Mouse (Mus musculus) CD4-positive, CD25-positive, alpha-beta regulatory T cell, adult 2 months (primary cell): ENCODE data around the gene Hist1h3h.

ENCODE experiments used
- DNase-seq: peaks from one replicate; pipeline ENCODE4 v3.0.0-alpha.2; 2012; ENCODE audit warnings: low read depth, low spot score

The Hist1h3h gene

GRCm38 (mm10) chr13:21727948-21728572, 10.6 kb downstream of the Hist1h3h start:
- DNase-seq: no peak

DNA sequence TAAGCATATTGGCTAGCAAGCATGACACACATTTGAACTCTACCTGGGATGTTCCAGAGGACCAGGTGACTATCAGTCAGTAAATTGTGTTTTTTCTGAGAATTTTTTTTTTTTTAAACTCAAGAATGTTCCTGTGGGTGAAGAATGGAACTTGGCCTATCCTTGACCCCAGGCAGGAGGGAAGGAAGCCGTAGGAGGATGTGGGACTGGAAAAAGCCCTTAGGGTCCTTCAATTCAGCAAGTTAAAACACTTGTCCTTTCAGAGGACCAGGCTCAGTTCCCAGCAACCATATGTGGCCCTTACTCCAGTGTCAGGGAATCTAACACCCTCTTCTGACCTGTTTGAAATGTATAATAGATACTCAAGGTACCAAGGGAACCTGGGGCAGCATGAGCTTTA, 12.1 kb downstream of the Hist1h3h start:
- DNase-seq: no peak

DNA sequence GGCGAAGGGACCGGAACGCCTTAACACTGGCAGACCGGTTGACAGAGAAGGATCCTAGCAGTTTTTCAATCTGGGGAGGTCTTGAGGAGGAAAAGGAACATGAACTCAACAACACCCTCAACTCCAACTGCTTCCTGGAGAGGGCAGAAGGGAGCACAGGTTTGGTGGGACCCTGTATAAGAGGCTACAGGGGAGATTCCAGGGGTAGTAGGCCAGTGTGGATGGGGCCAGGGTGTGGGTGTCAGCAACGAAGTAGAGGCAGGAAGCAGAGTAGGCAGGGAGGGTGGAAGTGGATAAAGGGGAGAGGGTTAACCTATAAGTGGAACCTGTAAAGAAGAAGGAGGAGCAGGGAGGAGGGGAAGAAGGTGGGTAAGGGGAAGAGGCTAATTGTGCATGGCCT, 16.0 kb downstream of the Hist1h3h start:
- DNase-seq: peak; percentile 20

DNA sequence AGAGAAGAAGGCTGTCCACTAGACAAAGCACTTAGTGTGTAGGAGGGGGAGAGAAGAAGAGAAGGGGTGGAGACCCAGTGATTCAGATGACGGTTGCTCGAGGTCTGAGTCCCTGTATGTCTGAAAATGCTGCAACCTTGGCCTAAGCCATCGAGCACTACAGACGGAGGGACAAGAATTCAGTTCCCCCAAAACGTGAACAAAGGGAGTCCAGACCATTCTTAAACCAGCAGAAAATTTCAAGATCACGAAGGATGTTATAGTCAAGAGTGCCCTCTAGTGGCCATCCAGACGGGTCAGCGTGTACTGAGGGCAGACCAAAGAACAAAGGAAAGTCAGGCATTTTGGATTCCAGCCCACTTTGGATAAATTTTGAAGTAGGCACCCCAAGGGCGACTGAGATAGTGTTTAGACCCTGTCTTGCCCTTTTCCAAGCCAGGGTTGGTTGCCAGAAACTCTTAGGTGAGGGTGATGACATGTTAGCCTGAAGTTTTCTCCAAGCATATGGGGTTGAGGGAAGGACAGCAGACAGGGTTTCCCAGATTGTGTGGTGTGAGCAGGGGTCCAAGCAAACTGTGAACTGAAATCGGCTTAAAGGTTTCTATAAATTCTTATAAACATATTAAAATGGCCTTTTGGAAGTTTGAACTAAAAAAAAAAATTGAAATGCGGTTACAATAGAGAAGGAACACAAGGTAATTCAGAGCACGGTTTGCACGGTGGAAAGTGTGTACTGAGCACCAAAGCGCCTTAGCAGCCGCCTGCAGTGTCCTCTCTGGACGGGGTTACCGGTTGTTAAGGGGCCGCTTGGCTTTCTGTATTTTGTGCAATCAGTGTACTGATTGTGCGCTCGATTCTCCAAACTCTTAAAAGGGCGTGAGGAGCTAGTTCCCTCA, 16.8 kb downstream of the Hist1h3h start:
- peak; percentile 86 for DNase-seq

DNA sequence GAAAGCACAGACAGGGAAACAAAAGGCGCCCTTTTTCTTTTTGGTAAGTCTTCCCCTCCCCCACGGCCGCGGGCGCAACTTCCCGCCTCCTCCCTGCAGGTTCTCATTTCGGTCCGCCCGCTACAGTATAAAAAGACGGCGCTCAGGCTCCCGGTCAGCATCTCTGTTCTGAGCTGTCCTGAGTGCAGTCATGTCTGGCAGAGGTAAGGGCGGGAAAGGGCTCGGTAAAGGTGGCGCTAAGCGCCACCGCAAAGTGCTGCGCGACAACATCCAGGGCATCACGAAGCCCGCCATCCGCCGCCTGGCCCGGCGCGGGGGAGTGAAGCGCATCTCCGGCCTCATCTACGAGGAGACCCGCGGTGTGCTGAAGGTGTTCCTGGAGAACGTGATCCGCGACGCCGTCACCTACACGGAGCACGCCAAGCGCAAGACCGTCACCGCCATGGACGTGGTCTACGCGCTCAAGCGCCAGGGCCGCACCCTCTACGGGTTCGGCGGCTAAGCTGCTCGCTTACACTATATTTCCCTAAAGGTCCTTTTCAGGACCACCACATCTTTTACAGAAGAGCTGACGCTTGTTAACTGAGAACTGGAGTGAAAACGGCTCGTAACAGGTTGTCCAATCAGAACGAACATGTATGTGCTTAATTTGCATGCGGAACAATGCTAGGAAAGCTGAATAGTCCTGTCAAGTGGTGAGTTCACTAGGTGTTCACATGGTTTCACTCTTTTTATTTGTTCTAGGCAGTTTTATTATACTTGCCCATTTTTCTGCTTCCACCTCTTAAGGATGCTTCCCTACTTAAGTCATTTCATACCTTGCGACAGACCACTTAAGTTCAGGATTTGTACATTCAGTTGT, 17.7 kb downstream of the Hist1h3h start, which contains the start of gene Hist1h4j:
Gene Hist1h4j (plus strand): TSS at position 159 of the 862 bp plus-strand sequence.
- peak; percentile 80 for DNase-seq

- no peak for DNase-seq
Measured at GRCm38 (mm10) chr13:21745006-21745405, 27.5 kb downstream of the Hist1h3h start.

DNA sequence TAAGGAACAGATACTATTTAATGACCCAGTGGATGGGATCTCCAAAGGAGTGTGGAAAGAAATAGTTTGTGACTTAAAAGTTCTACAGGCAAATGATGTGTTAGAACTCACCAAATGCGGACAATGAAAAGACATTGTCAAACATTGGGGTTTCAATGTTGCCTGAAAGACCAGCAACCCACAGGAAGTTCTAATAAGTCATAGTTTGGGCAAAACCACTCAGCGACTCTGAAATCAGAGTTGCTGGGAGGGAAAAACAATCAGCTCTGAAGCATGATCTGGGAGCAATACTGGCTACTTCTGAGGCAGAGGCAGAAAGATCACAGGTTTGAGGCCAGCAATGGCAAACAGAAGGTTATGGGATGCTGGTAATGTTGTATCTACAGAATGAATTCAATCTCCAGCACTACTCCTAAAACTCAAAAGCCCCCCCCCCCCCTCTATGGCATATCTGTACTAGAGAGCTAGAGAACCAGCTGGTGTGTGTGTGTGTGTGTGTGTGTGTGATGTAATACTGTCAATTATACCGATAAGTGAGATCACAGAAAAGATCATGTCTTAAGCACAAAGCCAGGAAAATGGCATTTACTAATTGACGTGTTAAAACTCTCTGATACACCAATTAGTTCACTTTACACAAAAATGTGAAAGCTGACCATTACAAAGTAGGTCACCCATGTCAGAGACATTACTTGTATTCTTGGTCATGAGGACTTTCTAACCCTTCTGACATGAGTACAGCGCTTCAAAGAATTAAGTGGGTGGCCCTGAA, 32.1 kb downstream of the Hist1h3h start:
- DNase-seq: peak; percentile 44

- peak; percentile 88 for DNase-seq
Measured at GRCm38 (mm10) chr13:21750159-21751017, 32.9 kb downstream of the Hist1h3h start, which contains the start of gene Hist1h4k. TSS of gene Hist1h4k (minus strand) at chr13:21750505.

- no peak for DNase-seq
Measured at GRCm38 (mm10) chr13:21751417-21751816, 34.0 kb downstream of the Hist1h3h start.

DNA sequence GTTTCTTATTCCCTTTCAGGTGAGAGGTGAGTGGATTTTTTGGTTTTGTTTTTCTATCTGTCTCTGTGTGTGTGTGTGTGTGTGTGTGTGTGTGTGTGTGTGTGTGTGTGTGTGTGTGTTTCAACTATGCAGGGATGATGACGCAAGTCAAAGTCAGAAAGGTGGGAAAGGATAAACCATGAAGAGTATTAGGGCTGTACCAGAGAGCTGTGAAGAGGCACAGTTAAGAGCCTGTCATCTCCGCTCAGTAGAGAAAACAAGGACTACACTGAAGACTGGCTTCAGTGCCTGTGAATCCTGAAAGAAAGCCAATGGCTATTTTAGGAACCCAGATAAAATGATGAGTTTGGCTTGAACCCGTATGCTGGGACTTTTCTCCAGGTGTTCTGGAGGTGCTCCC, 34.4 kb downstream of the Hist1h3h start:
- no peak for DNase-seq

DNA sequence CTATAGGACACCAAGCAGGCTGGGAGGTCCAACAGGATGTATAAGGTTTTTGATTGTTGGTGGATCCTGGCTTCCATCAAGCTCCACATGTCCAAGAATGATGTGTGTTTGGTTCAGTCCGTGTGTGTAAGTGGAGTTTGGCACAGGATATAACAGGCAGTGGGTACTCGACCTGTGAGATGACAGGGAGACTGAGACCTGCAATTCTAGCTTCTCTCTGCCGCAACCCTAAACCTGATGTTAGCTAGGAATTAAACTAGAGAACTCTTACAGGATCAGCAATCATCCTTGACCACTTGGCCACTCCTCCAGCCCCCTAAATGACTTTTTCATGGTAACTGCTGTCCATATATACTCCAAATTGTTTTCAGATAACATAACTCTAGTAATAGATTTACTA, 34.9 kb downstream of the Hist1h3h start:
- no peak for DNase-seq

DNA sequence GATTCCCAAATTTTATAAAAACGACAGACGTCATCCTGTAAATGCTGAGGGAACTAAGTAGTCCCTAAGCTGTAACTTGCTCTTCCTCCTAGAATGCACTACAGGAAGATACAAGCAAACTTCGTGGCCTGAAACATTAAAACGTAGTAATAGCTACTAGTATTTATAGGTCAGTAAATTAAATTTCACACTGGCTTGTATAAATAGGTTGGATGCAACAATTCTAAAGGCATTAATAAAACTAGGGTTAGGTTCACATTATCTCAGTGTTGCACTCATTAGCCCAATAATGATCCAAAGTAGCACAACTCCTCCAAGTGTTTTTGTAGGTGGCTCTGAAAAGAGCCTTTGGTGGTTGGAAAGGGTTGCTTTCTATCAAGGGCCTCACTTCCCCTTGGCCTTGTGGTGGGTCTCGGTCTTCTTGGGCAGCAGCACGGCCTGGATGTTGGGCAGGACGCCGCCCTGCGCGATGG, 35.6 kb downstream of the Hist1h3h start:
- DNase-seq: no peak

GRCm38 (mm10) chr13:21753524-21754285, 36.2 kb downstream of the Hist1h3h start, which contains the start of the genes Hist1h2ak and Hist1h2bn:
TSS of gene Hist1h2ak (minus strand) at chr13:21753827.
TSS of gene Hist1h2bn (plus strand) at chr13:21754123.
- DNase-seq: peak; percentile 90

DNA sequence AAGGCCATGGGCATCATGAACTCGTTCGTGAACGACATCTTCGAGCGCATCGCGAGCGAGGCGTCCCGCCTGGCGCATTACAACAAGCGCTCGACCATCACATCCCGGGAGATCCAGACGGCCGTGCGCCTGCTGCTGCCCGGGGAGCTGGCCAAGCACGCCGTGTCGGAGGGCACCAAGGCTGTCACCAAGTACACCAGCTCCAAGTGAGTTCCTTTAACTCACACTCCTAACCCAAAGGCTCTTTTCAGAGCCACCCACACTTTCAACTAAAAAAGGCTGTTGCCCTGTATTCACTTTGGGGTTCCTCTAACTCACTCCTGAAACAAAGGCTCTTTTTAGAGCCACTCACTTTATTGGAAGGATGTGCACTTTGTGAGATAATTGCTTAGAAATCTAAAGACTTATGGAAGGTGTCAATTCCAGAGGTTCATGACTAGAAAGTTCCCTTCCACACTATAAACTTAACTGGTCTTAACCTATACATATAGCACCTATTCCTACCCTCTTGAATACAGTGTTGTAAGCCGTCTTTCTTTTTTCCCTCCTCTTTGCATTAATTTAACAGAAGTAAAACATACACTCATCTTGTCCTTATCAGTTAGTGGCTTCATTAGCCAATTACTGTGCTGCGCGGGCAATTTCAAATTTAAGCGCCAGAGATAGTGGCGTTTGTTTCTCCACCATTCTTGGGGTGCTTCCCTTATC, 37.0 kb downstream of the Hist1h3h start:
- peak; percentile 64 for DNase-seq

GRCm38 (mm10) chr13:21755707-21756106, 38.2 kb downstream of the Hist1h3h start:
- no peak for DNase-seq
